Mouse (Mus musculus) liver, embryonic 18 days (tissue): ENCODE measurements around the gene Fxr2. TPM values are rescaled to one million over a fixed set of nuclear protein-coding genes. Genes with fewer than 3 reads are reported as not detected.

Experiments used
- polyA plus RNA-seq: library from polyadenylated mRNA; depleted of rRNA; stranded (reverse); fragments of >200 nt; gene quantifications from 2 replicates; pipeline ENCODE4 v1.2.3, GENCODE M21; 2012; rRNA removed

Gene Fxr2
- polyA plus RNA-seq, result 17.5 and 22.6 TPM in 2 replicates

GRCm38 (mm10) chr11:69632284-69633089, at the start of gene Fxr2:
TSS of gene Fxr2 (plus strand) at chr11:69632990.

GRCm38 (mm10) chr11:69605726-69606490, 26.9 kb upstream of the Fxr2 start, which contains the start of gene Atp1b2:
TSS of gene Atp1b2 (minus strand) at chr11:69605942.

DNA sequence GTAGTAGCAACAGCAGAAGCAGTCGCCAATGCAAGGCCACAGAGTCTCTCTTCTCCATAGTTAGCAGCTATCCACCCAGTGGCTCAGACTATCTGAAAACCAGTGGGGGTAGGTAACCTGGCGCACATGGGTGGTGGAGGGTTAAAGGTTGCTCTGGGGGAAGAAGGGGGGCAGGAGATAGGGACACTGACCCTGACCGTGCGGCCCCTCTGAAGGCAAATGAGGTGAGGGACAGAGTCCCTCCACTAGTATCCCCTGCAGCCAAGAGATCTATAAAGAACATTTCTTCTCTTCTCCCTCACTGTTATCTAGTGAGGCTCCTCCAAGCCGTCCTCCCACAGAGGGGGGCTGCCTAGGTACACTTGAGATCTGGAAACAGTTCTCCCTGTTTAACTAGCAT, 15.0 kb upstream of the Fxr2 start, which contains the start of gene Shbg:
Gene Shbg, minus strand, starts transcription at position 101 of the 400 bp plus-strand sequence.

GRCm38 (mm10) chr11:69621571-69622268, 11.1 kb upstream of the Fxr2 start, which contains the start of gene Sat2:
TSS of gene Sat2 (plus strand) at chr11:69622024.

DNA sequence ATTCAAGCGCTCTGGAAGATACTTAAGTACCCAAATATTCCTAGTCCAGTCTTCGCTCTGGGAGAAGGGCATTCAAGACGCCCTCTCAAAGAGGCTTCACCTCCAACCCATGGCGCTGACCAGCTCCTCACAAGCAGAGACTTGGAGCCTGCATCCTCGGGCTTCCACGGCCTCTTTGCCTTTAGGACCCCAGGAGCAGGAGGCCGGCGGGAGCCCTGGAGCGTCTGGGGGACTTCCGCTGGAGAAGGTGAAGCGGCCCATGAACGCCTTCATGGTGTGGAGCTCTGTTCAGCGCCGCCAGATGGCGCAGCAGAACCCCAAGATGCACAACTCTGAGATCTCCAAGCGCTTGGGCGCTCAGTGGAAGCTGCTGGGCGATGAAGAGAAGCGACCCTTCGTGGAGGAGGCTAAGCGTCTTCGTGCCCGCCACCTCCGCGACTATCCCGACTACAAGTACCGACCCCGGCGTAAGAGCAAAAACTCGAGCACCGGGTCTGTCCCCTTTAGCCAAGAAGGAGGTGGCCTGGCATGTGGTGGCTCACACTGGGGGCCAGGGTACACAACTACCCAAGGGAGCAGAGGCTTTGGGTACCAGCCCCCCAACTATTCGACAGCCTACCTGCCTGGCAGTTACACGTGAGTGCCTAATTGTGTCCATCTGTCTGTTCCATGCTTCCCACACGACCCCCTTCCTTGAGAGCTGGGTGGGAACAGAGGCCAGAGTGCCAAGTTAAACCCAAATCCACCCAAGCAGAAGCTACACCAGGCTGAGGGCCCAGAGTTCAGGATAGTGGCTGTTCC, 22.7 kb downstream of the Fxr2 start, which contains the start of gene Sox15:
Gene Sox15, plus strand, starts transcription at position 51 of the 801 bp plus-strand sequence.

GRCm38 (mm10) chr11:69662213-69662966, 29.6 kb downstream of the Fxr2 start, which contains the start of gene Mpdu1:
TSS of gene Mpdu1 (minus strand) at chr11:69662642.

GRCm38 (mm10) chr11:69665961-69666664, 33.3 kb downstream of the Fxr2 start, which contains the start of gene Cd68:
TSS of gene Cd68 (minus strand) at chr11:69666153.

DNA sequence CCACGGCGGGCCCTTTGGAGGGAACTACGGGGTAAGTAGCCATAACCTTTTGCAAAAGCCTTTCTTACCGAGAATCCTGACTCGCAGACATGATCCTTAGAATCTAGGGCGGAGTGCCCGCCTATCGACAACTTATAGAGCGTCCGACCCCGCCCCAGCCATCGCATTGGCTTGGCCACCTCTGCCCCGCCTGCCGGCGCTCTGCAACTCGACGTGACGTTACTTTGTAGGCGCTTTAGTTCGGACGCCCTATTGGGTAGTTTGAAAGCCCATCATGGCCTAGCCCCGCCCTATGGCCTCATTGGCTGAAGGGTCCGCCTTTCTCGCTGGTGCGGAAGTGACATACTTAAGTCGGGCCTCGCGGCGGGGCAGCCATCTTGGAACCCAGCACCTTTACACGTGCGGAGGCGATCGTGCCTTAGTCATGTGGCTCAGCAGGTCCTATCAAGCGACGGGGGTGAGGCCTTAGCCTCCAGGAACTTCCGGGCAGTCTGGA, 39.5 kb downstream of the Fxr2 start, which contains the start of gene Eif4a1:
Gene Eif4a1, minus strand, starts transcription at position 213 of the 496 bp plus-strand sequence.

DNA sequence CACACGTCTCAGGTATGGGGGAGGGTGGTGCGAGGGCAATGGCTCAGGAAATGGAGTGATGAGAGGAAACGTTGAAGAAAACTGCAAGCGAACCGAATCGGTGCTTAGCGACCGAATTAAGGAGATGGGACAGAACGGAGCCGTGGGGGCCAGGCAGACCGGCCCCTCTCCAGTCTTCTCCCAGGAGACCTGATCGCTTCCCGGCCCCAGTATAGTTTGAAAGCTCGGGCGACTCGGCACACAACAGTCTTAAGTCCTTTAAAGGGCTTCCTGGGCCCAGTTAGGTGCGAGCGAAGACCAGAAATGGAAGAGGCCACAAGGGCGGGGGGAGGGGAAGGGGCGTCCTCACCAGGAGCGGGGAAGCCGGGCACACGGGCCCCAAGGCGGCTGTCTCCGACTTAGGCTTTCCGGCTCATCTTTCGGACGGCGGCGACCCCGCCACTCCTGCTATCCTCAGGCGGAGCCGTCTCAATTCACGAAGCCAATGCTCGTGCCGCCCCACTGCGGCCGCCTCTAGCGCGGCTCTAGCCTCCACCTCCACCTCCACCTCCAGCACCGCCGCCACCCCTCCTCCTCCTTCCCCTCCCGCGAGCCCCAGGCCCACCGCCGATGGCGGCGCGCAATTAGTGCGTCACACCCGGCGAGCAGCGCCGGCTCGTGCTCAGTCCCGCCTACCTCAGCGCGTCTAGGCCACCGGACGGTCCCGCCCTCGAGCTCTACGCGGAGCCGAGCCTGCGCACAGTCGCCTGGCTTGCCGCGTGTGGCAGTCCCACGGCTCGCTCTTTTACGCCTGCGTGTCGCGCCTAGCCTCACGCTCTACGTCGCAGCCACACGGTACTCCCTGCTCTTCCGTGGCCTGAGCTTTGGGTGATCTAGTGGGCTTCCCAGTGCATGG, 48.8 kb downstream of the Fxr2 start, which contains the start of gene Senp3:
Gene Senp3, minus strand, starts transcription at position 771 of the 895 bp plus-strand sequence.

DNA sequence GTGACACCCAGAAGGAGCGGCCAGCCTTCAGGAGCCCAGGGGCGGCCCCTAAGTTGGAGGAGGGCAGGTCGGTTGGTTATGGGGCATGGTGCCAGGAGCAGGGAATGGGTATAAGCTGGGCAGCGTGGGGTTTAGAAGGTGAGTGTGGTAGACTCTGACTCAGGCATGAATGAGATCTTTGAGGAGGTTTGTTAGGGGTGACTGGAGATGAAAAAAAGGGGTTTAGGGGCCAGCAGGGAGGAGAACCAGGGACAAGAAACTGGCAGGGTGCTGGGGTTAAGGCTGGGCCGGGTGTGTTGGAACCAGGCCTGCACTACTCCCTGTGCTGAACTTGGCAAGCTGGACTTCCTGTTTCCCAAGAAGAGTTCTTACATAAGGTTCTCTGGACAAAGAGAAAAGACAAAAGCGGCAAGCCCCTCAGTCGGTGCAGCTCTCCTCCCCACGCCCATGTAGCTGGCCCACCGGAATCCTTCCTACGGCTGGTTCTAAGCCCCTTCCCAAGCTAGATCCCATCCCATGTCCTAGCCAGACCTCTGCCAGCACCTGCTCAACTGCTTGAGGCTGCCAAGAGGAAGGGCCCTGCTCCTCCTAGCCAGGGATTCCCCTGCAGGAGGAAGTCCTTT, 52.8 kb downstream of the Fxr2 start, which contains the start of gene Tnfsf13:
Gene Tnfsf13, minus strand, starts transcription at position 259 of the 623 bp plus-strand sequence.

DNA sequence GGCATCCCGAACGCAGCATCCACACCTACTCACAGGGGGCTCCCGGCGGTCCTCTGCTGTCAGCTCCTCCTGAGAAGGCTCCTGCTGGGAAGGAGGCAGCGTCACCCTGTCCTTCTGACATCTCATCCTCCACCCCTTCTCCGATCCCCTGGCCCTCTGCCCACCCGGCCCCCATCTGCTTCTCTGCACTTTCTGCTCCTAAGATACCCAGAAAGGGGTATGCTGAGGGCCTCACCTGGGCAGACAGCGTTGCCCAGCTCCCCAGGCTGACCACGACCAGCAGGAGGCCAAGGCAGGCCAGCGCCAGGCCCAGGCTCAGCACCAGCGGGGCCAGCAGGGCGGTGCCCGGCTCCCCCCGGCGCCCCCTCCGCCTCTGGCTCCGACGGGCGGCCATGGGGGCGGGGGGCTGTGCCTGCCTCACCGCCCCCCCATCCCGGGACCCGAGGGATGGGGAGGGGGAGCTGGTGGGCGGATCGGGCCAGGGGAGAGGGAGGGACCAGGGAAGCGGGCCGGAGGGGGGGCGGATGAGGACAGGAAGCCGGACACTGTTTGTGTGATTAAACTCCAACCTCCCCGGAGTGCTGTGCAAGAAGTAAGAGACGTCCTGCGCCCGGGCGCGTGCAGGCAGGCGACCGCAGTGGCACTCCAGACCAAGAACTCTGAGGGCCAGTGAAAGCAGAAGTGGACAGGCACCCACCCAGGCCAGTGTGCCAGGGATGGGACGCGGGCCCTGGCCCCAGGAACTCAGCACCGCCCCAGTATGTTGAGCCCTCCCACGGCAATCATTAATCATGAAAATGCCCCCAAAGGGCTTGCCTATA, 62.8 kb downstream of the Fxr2 start, which contains the start of the genes Tnfsf12 and Tnfsfm13:
Gene Tnfsf12, minus strand, starts transcription at position 489 of the 821 bp plus-strand sequence.
Gene Tnfsfm13, minus strand, starts transcription at position 738 of the 821 bp plus-strand sequence.

Other genes starting within 250 kb of the Fxr2 start
- gene Naa38, start 237.5 kb upstream of the Fxr2 start, polyA plus RNA-seq, result 61.1 and 63.4 TPM in 2 replicates
- 8.2 and 9.5 TPM in 2 replicates for gene Cyb5d1, start 237.4 kb upstream of the Fxr2 start, polyA plus RNA-seq
- gene Tmem88, start 234.8 kb upstream of the Fxr2 start, polyA plus RNA-seq, result 6.4 and 7.4 TPM in 2 replicates
- 1.1 and 1.6 TPM in 2 replicates for gene Kdm6b, start 219.3 kb upstream of the Fxr2 start, polyA plus RNA-seq
- gene Dnah2, start 83.9 kb upstream of the Fxr2 start, polyA plus RNA-seq, result 0.20 and 0.22 TPM in 2 replicates
- gene Efnb3, start 72.8 kb upstream of the Fxr2 start, polyA plus RNA-seq, result 0.58 and 0.60 TPM in 2 replicates
- 6.5 and 6.7 TPM in 2 replicates for gene Wrap53, start 52.7 kb upstream of the Fxr2 start, polyA plus RNA-seq
- gene Trp53, start 52.6 kb upstream of the Fxr2 start, polyA plus RNA-seq, result 51.0 and 51.9 TPM in 2 replicates
- gene Atp1b2, start 27.0 kb upstream of the Fxr2 start, polyA plus RNA-seq, result 5.7 and 7.2 TPM in 2 replicates
- 2.6 and 2.9 TPM in 2 replicates for gene Shbg, start 15.1 kb upstream of the Fxr2 start, polyA plus RNA-seq
- gene Sat2, start 11.0 kb upstream of the Fxr2 start, polyA plus RNA-seq, result 7.3 and 7.7 TPM in 2 replicates
- gene Sox15, start 22.3 kb downstream of the Fxr2 start, polyA plus RNA-seq, result 0.07 and 0.11 TPM in 2 replicates
- 45.9 and 49.8 TPM in 2 replicates for gene Mpdu1, start 29.7 kb downstream of the Fxr2 start, polyA plus RNA-seq
- gene Cd68, start 33.2 kb downstream of the Fxr2 start, polyA plus RNA-seq, result 14.8 and 16.0 TPM in 2 replicates
- gene Eif4a1, start 39.4 kb downstream of the Fxr2 start, polyA plus RNA-seq, result 330 and 348 TPM in 2 replicates
- gene Senp3, start 49.1 kb downstream of the Fxr2 start, polyA plus RNA-seq, result 37.6 and 40.5 TPM in 2 replicates
- 0.54 and 0.78 TPM in 2 replicates for gene Tnfsf13, start 52.8 kb downstream of the Fxr2 start, polyA plus RNA-seq
- gene Tnfsf12, start 62.9 kb downstream of the Fxr2 start, polyA plus RNA-seq, result 4.4 and 4.8 TPM in 2 replicates
- gene Tnfsfm13, start 63.1 kb downstream of the Fxr2 start, polyA plus RNA-seq, result 0.96 and 1.1 TPM in 2 replicates
- gene Polr2a, start 125.6 kb downstream of the Fxr2 start, polyA plus RNA-seq, result 5.5 and 8.0 TPM in 2 replicates
- 0.02 TPM in 1 of 2 replicates, not detected in the other for gene Slc35g3, start 129.0 kb downstream of the Fxr2 start, polyA plus RNA-seq
- gene Zbtb4, start 132.9 kb downstream of the Fxr2 start, polyA plus RNA-seq, result 2.3 and 2.8 TPM in 2 replicates
- gene Chrnb1, start 163.0 kb downstream of the Fxr2 start, polyA plus RNA-seq, result 1.3 and 1.6 TPM in 2 replicates
- gene Fgf11, start 168.9 kb downstream of the Fxr2 start, polyA plus RNA-seq, result 0.43 and 0.58 TPM in 2 replicates
- gene Tmem102, start 172.6 kb downstream of the Fxr2 start, polyA plus RNA-seq, result 1.2 and 1.6 TPM in 2 replicates
- not detected in 2 replicates for gene Gm39566, start 182.3 kb downstream of the Fxr2 start, polyA plus RNA-seq
- gene Spem2, start 185.5 kb downstream of the Fxr2 start, polyA plus RNA-seq, result not detected in 2 replicates
- not detected in 2 replicates for gene Spem1, start 189.2 kb downstream of the Fxr2 start, polyA plus RNA-seq
- gene Nlgn2, start 204.8 kb downstream of the Fxr2 start, polyA plus RNA-seq, result 2.2 and 3.1 TPM in 2 replicates
- gene Tmem256, start 205.5 kb downstream of the Fxr2 start, polyA plus RNA-seq, result 227 and 300 TPM in 2 replicates
- 19.8 and 22.6 TPM in 2 replicates for gene Plscr3, start 213.4 kb downstream of the Fxr2 start, polyA plus RNA-seq
- gene Tnk1, start 225.7 kb downstream of the Fxr2 start, polyA plus RNA-seq, result 0.49 and 0.73 TPM in 2 replicates
- gene Tmem95, start 245.0 kb downstream of the Fxr2 start, polyA plus RNA-seq, result not detected in 2 replicates
- gene Kctd11, start 248.4 kb downstream of the Fxr2 start, polyA plus RNA-seq, result 1.2 TPM in 2 replicates